Mouse (Mus musculus): ENCODE data around the gene Gm9803. TPM values are rescaled to one million over a fixed set of nuclear protein-coding genes. Genes with fewer than 3 reads are reported as not detected.
A peak's percentile ranks its signal among the peaks of the same experiment; 100 is the strongest.

Gene Gm9803
- polyA plus RNA-seq, 1 experiment from 2014 or later, result 42.0 TPM

- Histone ChIP-seq H3K4me3 (ENCODE audit: low read length) (no peak overlapping the region), H3K27ac (ENCODE audit: low read length) (no peak overlapping the region), H3K9me3 (replicated peaks; ENCODE audit: control insufficient read depth, low read length) (no peaks in the 10 kb centered on the region), H3K36me3 (ENCODE audit: control insufficient read depth, insufficient read depth) (peaks cover 20% of the 10 kb centered on the region), H3K4me2 (ENCODE audit: low read depth, low read length) (no peak overlapping the region), H3K9ac (ENCODE audit: low read length) (no peak overlapping the region), H3K27me3 (ENCODE audit: control insufficient read depth, insufficient read depth, low read length) (no peaks in the 10 kb centered on the region), H3K4me1 (ENCODE audit: control insufficient read depth, insufficient read depth, low read length) (no peaks in the 10 kb centered on the region)
- ATAC-seq (replicated peaks; ENCODE audit: extremely low read depth, insufficient read depth, low FRiP score), result no peak
- 91% methylated on average over 4 of the region's 4 CpGs for WGBS
Measured at GRCm38 (mm10) chr10:43502599-43502998, 21.3 kb upstream of the Gm9803 start.

GRCm38 (mm10) chr10:43504291-43504690 lies 19.6 kb upstream of the Gm9803 start:
- ATAC-seq (replicated peaks; ENCODE audit: extremely low read depth, insufficient read depth, low FRiP score), result no peak
- no peaks in the 10 kb centered on the region for H3K27me3 ChIP-seq (ENCODE audit: control insufficient read depth, insufficient read depth, low read length)
- H3K4me3 ChIP-seq (ENCODE audit: low read length), result no peak overlapping the region
- H3K27ac ChIP-seq (ENCODE audit: low read length), result no peak overlapping the region
- no peak overlapping the region for H3K9ac ChIP-seq (ENCODE audit: low read length)
- 67% methylated on average over 1 of the region's 1 CpGs for WGBS
- no peaks in the 10 kb centered on the region for H3K9me3 ChIP-seq (replicated peaks; ENCODE audit: control insufficient read depth, low read length)
- peaks cover 8% of the 10 kb centered on the region for H3K36me3 ChIP-seq (ENCODE audit: control insufficient read depth, insufficient read depth)
- H3K4me2 ChIP-seq (ENCODE audit: low read depth, low read length), result no peak overlapping the region
- no peaks in the 10 kb centered on the region for H3K4me1 ChIP-seq (ENCODE audit: control insufficient read depth, insufficient read depth, low read length)

GRCm38 (mm10) chr10:43507051-43507450 lies 16.8 kb upstream of the Gm9803 start:
- H3K36me3 ChIP-seq (ENCODE audit: control insufficient read depth, insufficient read depth), result peaks cover 28% of the 10 kb centered on the region
- 66% methylated on average over 4 of the region's 4 CpGs for WGBS

GRCm38 (mm10) chr10:43509228-43509627 lies 14.7 kb upstream of the Gm9803 start:
- Histone ChIP-seq H3K36me3 (ENCODE audit: control insufficient read depth, insufficient read depth) (peaks cover 33% of the 10 kb centered on the region), H3K27me3 (ENCODE audit: control insufficient read depth, insufficient read depth, low read length) (no peaks in the 10 kb centered on the region), H3K4me3 (ENCODE audit: low read length) (no peak overlapping the region), H3K9me3 (replicated peaks; ENCODE audit: control insufficient read depth, low read length) (no peaks in the 10 kb centered on the region), H3K27ac (ENCODE audit: low read length) (no peak overlapping the region), H3K9ac (ENCODE audit: low read length) (no peak overlapping the region), H3K4me2 (ENCODE audit: low read depth, low read length) (no peak overlapping the region), H3K4me1 (ENCODE audit: control insufficient read depth, insufficient read depth, low read length) (no peaks in the 10 kb centered on the region)
- no peak for ATAC-seq (replicated peaks; ENCODE audit: extremely low read depth, insufficient read depth, low FRiP score)
- WGBS, result 85% methylated on average over 7 of the region's 7 CpGs

More at GRCm38 (mm10) chr10:43507051-43507450, 16.8 kb upstream of the Gm9803 start:
- H3K4me2 ChIP-seq (ENCODE audit: low read depth, low read length), result no peak overlapping the region
- no peaks in the 10 kb centered on the region for H3K27me3 ChIP-seq (ENCODE audit: control insufficient read depth, insufficient read depth, low read length)
- H3K27ac ChIP-seq (ENCODE audit: low read length), result no peak overlapping the region
- H3K4me3 ChIP-seq (ENCODE audit: low read length), result no peak overlapping the region
- no peak overlapping the region for H3K9ac ChIP-seq (ENCODE audit: low read length)
- no peaks in the 10 kb centered on the region for H3K9me3 ChIP-seq (replicated peaks; ENCODE audit: control insufficient read depth, low read length)
- H3K4me1 ChIP-seq (ENCODE audit: control insufficient read depth, insufficient read depth, low read length), result no peaks in the 10 kb centered on the region
- no peak for ATAC-seq (replicated peaks; ENCODE audit: extremely low read depth, insufficient read depth, low FRiP score)

GRCm38 (mm10) chr10:43512976-43513375 lies 10.9 kb upstream of the Gm9803 start:
- Histone ChIP-seq H3K4me2 (ENCODE audit: low read depth, low read length) (no peak overlapping the region), H3K27ac (ENCODE audit: low read length) (no peak overlapping the region), H3K9ac (ENCODE audit: low read length) (no peak overlapping the region), H3K27me3 (ENCODE audit: control insufficient read depth, insufficient read depth, low read length) (no peaks in the 10 kb centered on the region), H3K9me3 (replicated peaks; ENCODE audit: control insufficient read depth, low read length) (no peaks in the 10 kb centered on the region), H3K4me3 (ENCODE audit: low read length) (no peak overlapping the region), H3K36me3 (ENCODE audit: control insufficient read depth, insufficient read depth) (peaks cover 28% of the 10 kb centered on the region), H3K4me1 (ENCODE audit: control insufficient read depth, insufficient read depth, low read length) (peaks cover 7% of the 10 kb centered on the region)
- ATAC-seq (replicated peaks; ENCODE audit: extremely low read depth, insufficient read depth, low FRiP score), result no peak
- WGBS, result 92% methylated on average over 10 of the region's 10 CpGs

- ATAC-seq (replicated peaks; ENCODE audit: extremely low read depth, insufficient read depth, low FRiP score), result no peak
- Histone ChIP-seq H3K9ac (ENCODE audit: low read length) (no peak overlapping the region), H3K9me3 (replicated peaks; ENCODE audit: control insufficient read depth, low read length) (no peaks in the 10 kb centered on the region), H3K27me3 (ENCODE audit: control insufficient read depth, insufficient read depth, low read length) (no peaks in the 10 kb centered on the region), H3K4me1 (ENCODE audit: control insufficient read depth, insufficient read depth, low read length) (peaks cover 9% of the 10 kb centered on the region), H3K27ac (ENCODE audit: low read length) (no peak overlapping the region), H3K4me3 (ENCODE audit: low read length) (no peak overlapping the region), H3K4me2 (ENCODE audit: low read depth, low read length) (no peak overlapping the region), H3K36me3 (ENCODE audit: control insufficient read depth, insufficient read depth) (0 out of 2 replicates have a peak, but pooled peaks cover 4% of the 10 kb centered on the region)
- WGBS, result 66% methylated on average over 6 of the region's 6 CpGs
Measured at GRCm38 (mm10) chr10:43516992-43517660, 6.8 kb upstream of the Gm9803 start.

- no peak overlapping the region for H3K4me2 ChIP-seq (ENCODE audit: low read depth, low read length)
Measured at GRCm38 (mm10) chr10:43517836-43518235, 6.0 kb upstream of the Gm9803 start.

GRCm38 (mm10) chr10:43518368-43518767 lies 5.5 kb upstream of the Gm9803 start:
- Histone ChIP-seq H3K36me3 (ENCODE audit: control insufficient read depth, insufficient read depth) (no peaks in the 10 kb centered on the region), H3K9me3 (replicated peaks; ENCODE audit: control insufficient read depth, low read length) (no peaks in the 10 kb centered on the region), H3K9ac (ENCODE audit: low read length) (no peak overlapping the region), H3K27ac (ENCODE audit: low read length) (no peak overlapping the region), H3K4me2 (ENCODE audit: low read depth, low read length) (no peak overlapping the region), H3K27me3 (ENCODE audit: control insufficient read depth, insufficient read depth, low read length) (no peaks in the 10 kb centered on the region), H3K4me3 (ENCODE audit: low read length) (no peak overlapping the region), H3K4me1 (ENCODE audit: control insufficient read depth, insufficient read depth, low read length) (peaks cover 9% of the 10 kb centered on the region)
- 63% methylated on average over 12 of the region's 13 CpGs for WGBS
- ATAC-seq (replicated peaks; ENCODE audit: extremely low read depth, insufficient read depth, low FRiP score), result no peak

More at GRCm38 (mm10) chr10:43517836-43518235, 6.0 kb upstream of the Gm9803 start:
- ATAC-seq (replicated peaks; ENCODE audit: extremely low read depth, insufficient read depth, low FRiP score), result peak; percentile 52; the same call in 1 of the 2 replicates
- peaks cover 9% of the 10 kb centered on the region for H3K4me1 ChIP-seq (ENCODE audit: control insufficient read depth, insufficient read depth, low read length)
- 0 out of 2 replicates have a peak, but pooled peaks cover 2% of the 10 kb centered on the region for H3K36me3 ChIP-seq (ENCODE audit: control insufficient read depth, insufficient read depth)
- H3K9me3 ChIP-seq (replicated peaks; ENCODE audit: control insufficient read depth, low read length), result no peaks in the 10 kb centered on the region
- H3K27me3 ChIP-seq (ENCODE audit: control insufficient read depth, insufficient read depth, low read length), result no peaks in the 10 kb centered on the region
- H3K9ac ChIP-seq (ENCODE audit: low read length), result no peak overlapping the region
- peak overlapping the region; percentile 2; the same call in 1 of the 2 replicates for H3K27ac ChIP-seq (ENCODE audit: low read length)
- no peak overlapping the region for H3K4me3 ChIP-seq (ENCODE audit: low read length)
- 43% methylated on average over 4 of the region's 4 CpGs for WGBS

- Histone ChIP-seq H3K9ac (ENCODE audit: low read length) (no peak overlapping the region), H3K27ac (ENCODE audit: low read length) (no peak overlapping the region)
- 92% methylated on average over 2 of the region's 2 CpGs for WGBS
Measured at GRCm38 (mm10) chr10:43519977-43520376, 3.9 kb upstream of the Gm9803 start.

More at GRCm38 (mm10) chr10:43519977-43520376, 3.9 kb upstream of the Gm9803 start:
- Histone ChIP-seq H3K9me3 (replicated peaks; ENCODE audit: control insufficient read depth, low read length) (no peaks in the 10 kb centered on the region), H3K36me3 (ENCODE audit: control insufficient read depth, insufficient read depth) (peaks cover 5% of the 10 kb centered on the region), H3K4me3 (ENCODE audit: low read length) (no peak overlapping the region), H3K27me3 (ENCODE audit: control insufficient read depth, insufficient read depth, low read length) (no peaks in the 10 kb centered on the region), H3K4me1 (ENCODE audit: control insufficient read depth, insufficient read depth, low read length) (peaks cover 9% of the 10 kb centered on the region), H3K4me2 (ENCODE audit: low read depth, low read length) (no peak overlapping the region)
- ATAC-seq (replicated peaks; ENCODE audit: extremely low read depth, insufficient read depth, low FRiP score), result no peak

Measured in heart, embryonic 16.5 days (tissue).